Mouse (Mus musculus) heart, embryonic 10.5 days (tissue): ENCODE results near the gene Fn1. TPM values are rescaled to one million over a fixed set of nuclear protein-coding genes. Genes with fewer than 3 reads are reported as not detected.
A peak's percentile ranks its signal among the peaks of the same experiment; 100 is the strongest.

ENCODE experiments used
- DNase-seq: peaks from one replicate; pipeline ENCODE4 v3.0.0-alpha.2; 2017; ENCODE audit warnings: low spot score
- H3K27ac ChIP-seq: fragments of 300-500 bp; sonication (generic); 2 replicates; pipeline ENCODE4 v1.5.1; 2016; ENCODE audit warnings: mild to moderate bottlenecking
- H3K27me3 ChIP-seq: fragments of 300-500 bp; sonication (generic); 2 replicates; pipeline ENCODE4 v1.6.1; 2016; ENCODE audit warnings: mild to moderate bottlenecking; ENCODE audit not compliant: poor library complexity, insufficient read depth, severe bottlenecking
- H3K36me3 ChIP-seq: fragments of 300-500 bp; sonication (generic); 2 replicates; pipeline ENCODE4 v1.6.1; 2016; ENCODE audit warnings: mild to moderate bottlenecking, moderate library complexity
- H3K4me1 ChIP-seq: fragments of 300-500 bp; sonication (generic); 2 replicates; pipeline ENCODE4 v1.6.1; 2016; ENCODE audit warnings: mild to moderate bottlenecking
- H3K4me3 ChIP-seq: fragments of 300-500 bp; sonication (generic); 2 replicates; pipeline ENCODE4 v1.5.1; 2016; ENCODE audit warnings: mild to moderate bottlenecking, moderate library complexity
- H3K9me3 ChIP-seq: fragments of 300-500 bp; sonication (generic); 2 replicates; pipeline ENCODE4 v1.6.1; 2016; ENCODE audit warnings: mild to moderate bottlenecking, moderate library complexity
- WGBS: fragments of 180-500 bp; shearing (Covaris S2); methylation state at CpG from one replicate; pipeline ENCODE4 v1.1.7; 2016; 5-methylcytosine and 5-hydroxymethylcytosine counted together
- polyA plus RNA-seq: library from polyadenylated mRNA; unstranded; fragments of >200 nt; fragmentation: Nextera tagmentation; extraction: Ambion mirVana; gene quantifications from 2 replicates; pipeline ENCODE4 v1.2.1, GENCODE M21; 2016

Gene Fn1
- polyA plus RNA-seq, result 356 and 440 TPM in 2 replicates

DNA sequence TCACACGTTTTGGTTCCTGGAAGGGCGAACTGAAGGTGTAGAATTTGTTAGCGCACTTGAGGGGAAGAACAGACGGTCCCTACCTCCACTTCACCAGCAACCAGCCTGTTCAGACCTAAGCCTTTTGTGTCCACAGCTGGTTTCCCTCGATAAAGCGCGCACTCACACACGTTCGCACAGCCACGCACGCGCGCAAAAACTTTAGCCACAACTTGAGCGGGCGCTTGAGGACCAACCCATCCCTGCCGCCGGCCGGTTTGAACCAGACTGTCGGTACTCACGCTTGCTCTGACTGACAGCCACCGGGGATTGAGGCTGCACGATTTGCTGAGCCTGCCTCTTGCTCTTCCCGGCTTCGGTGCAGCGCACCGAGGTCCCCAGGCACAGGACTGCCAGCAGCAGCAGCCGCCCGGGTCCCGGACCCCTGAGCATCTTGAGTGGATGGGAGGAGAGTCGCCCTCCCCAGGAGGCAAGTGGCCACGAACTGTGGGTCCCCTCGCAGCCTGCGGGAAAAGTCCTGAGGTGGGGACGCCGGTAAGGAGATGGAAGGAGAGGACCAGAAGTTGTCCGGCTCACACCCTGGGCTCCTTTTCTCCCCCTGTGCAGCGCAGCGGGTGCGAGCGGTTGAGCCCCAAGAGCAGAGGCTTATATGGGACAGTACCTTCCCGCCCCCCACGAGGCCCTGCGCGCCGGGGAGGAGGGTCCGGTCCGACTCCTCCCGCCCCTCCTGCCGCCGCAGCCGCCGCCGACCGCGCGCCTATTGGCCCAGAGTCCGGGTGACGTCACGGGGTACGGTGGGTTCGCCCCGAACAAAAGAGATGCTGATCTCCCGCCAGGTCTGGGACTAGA, at the start of gene Fn1:
Gene Fn1, minus strand, starts transcription at position 650 of the 849 bp plus-strand sequence.
- WGBS, result under 1% methylated on average over 63 of the region's 63 CpGs
- Histone ChIP-seq H3K4me3 (peak within 1 kb of the TSS; percentile 85), H3K4me1 (peaks cover 16% of the 10 kb centered on the region; the same call in 1 of the 2 replicates), H3K36me3 (peaks cover 32% of the 10 kb centered on the region), H3K27me3 (no peaks in the 10 kb centered on the region), H3K27ac (peak within 1 kb of the TSS; percentile 97), H3K9me3 (no peaks in the 10 kb centered on the region)
- DNase-seq, result peak; percentile 97

DNA sequence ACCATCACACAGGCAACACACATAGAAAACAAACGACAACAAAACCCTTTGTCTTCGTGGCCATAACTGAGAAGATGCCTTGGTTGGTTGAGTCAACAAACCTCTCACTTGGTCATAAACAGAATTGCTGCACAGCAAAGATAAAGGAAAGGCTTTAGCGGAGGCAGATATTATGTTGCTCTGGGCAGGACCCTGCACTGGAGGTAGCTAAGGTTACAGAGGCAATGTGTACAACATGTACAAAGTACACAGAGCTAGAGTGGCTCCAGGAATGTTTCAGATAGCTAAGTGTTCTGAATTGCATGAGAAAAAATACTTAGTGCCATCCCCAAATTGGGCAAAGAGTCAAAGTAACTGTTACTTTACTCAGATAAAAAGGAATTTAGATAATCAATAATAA, 43.1 kb upstream of the Fn1 start:
- Histone ChIP-seq H3K9me3 (no peaks in the 10 kb centered on the region), H3K36me3 (no peaks in the 10 kb centered on the region)

DNA sequence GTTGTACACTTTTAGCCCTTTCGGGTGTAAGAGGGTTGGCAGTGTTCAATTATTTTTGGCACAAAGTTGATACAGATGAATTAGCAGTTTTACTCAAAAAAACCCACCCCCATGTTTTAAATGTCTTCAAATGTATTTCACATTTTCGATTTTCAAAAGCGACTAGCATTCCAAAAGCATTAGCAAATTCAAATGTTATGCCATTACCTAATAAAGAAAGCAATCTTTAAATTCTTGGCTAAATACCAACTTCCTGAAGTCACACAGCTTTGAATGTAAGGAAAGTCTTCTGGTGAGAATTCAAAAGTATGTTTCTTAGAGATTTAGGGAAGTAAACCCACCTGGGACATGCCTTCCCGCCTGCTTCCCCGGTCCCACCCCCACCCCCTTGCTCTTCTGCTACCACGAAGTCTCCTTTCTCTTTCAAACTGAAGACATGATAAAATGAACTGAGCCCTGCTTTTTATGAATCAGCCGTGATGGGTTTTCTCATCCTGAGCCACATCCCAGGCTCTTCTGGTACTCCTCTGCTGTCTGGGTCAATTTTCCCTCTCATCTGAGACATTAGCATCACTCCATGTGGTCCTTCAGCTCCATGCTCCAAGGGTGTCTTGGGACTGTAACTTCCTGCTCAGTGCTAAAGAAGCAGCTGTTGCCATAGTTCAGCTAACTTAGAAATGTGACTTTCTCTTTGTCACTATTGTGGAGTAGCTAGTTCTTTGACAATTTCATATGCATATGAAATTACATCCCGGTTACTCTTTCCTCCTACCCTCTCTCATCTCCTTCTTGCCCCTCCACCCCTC, 38.7 kb upstream of the Fn1 start:
- Histone ChIP-seq H3K9me3 (no peaks in the 10 kb centered on the region), H3K27ac (no peak overlapping the region), H3K4me1 (peaks cover 5% of the 10 kb centered on the region; the same call in 1 of the 2 replicates), H3K36me3 (no peaks in the 10 kb centered on the region), H3K4me3 (no peak overlapping the region), H3K27me3 (no peaks in the 10 kb centered on the region)
- WGBS, result 61% methylated on average over 8 of the region's 8 CpGs
- DNase-seq, result no peak

More for the DNA sequence above, 43.1 kb upstream of the Fn1 start:
- Histone ChIP-seq H3K4me3 (no peak overlapping the region), H3K27me3 (no peaks in the 10 kb centered on the region), H3K4me1 (peaks cover 5% of the 10 kb centered on the region; the same call in 1 of the 2 replicates), H3K27ac (no peak overlapping the region)
- DNase-seq, result no peak
- 71% methylated on average over 3 of the region's 3 CpGs for WGBS

DNA sequence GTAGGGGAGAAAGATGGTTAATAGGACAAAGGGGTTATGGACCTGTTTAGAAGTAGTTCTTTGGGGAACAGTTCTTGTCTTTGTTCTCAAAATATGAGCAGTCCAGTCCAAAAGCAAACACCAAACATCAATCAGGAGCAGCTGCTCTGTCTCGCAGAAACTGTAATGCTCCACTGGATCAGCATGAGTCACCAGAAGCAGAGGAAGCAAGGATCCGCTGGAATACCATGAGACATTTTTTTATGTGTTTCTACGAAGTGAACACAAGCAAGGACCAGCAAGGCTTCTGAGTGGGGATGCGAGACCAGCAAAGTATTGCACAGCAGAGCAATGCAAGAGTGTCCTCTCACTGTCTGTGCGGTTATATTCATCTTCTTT, 35.9 kb upstream of the Fn1 start:
- H3K27ac ChIP-seq, result no peak overlapping the region
- no peaks in the 10 kb centered on the region for H3K36me3 ChIP-seq
- WGBS, result 87% methylated on average over 5 of the region's 5 CpGs

DNA sequence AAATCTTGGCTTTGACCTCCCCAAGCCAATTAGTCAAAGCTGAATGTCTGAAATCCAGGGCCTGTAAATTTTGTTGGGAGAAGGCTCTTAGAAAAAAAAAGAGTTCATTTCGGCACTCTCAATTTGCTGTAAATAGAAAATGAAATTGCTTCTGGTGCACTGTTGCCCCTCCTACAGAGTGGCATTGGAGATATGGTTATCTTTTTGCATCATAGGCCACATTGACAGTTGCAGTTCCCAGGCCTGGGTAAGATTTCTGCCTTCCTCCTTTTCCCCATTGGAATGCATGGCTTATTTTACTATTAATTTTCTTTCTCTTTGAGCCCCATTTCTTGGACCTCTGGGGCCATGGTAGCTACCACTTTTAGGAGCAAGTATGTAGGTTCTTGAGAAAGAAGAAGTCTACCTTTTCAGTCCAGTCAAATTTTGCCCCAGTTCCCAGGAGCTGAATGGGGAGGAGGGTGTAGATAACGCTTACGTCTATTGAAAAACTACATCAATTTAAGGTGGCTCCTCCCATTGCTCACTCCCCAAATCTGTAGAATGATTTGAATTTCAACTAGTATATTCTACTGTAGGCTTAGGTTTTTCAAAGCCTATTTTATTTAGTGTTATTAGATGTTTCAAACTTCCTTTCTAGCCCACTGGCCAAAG, 35.4 kb upstream of the Fn1 start:
- no peak overlapping the region for H3K27ac ChIP-seq
- no peaks in the 10 kb centered on the region for H3K27me3 ChIP-seq
- H3K9me3 ChIP-seq, result no peaks in the 10 kb centered on the region
- H3K36me3 ChIP-seq, result no peaks in the 10 kb centered on the region
- no peak for DNase-seq
- WGBS, result 86% methylated on average over 3 of the region's 3 CpGs
- no peak overlapping the region for H3K4me3 ChIP-seq
- H3K4me1 ChIP-seq, result peaks cover 10% of the 10 kb centered on the region

More for the DNA sequence above, 35.9 kb upstream of the Fn1 start:
- no peak for DNase-seq
- Histone ChIP-seq H3K9me3 (no peaks in the 10 kb centered on the region), H3K4me3 (no peak overlapping the region), H3K27me3 (no peaks in the 10 kb centered on the region), H3K4me1 (peaks cover 5% of the 10 kb centered on the region)

DNA sequence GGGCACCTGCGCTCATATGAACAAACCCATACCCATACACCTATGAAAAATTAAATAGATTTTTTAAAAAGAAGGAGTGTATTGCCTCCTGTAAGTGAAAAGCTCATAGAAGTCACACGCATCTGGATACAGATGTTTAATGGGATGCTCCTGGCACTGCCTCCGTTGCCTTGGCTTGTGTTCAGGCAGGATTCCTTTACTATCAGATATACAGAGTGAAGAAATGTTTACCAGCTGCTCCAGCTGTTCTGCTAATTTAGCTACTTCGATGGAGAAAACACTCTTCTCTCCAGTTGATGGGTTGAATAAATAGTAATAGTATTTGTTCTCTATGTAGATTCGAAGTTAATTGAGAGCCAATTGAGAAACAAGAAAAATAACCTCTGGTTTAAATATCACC, 33.8 kb upstream of the Fn1 start:
- no peaks in the 10 kb centered on the region for H3K27me3 ChIP-seq
- H3K4me3 ChIP-seq, result no peak overlapping the region
- peaks cover 13% of the 10 kb centered on the region for H3K4me1 ChIP-seq
- no peak overlapping the region for H3K27ac ChIP-seq
- H3K36me3 ChIP-seq, result no peaks in the 10 kb centered on the region
- WGBS, result 83% methylated on average over 5 of the region's 5 CpGs
- H3K9me3 ChIP-seq, result no peaks in the 10 kb centered on the region
- DNase-seq, result no peak

DNA sequence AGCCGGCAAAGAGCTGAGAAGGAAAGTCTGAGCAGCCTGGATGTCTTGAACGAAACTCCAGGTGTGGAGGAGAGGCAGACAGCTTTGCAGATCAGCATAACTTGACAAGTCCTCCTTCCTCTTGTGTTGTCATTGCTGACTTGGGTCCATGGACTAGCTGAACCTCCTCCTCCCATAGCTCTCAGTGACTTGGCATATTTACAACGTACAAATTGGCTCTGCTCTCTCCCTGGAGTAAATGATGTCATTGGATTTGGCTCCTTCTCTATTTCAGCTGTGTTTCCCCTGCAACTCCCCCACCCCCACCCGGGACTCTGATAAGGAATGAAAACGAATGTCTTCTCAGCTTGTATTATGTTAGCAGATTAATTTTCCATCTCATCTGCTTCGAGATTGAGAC, 30.7 kb upstream of the Fn1 start:
- no peaks in the 10 kb centered on the region for H3K36me3 ChIP-seq
- H3K9me3 ChIP-seq, result no peaks in the 10 kb centered on the region
- no peaks in the 10 kb centered on the region for H3K27me3 ChIP-seq
- H3K4me1 ChIP-seq, result peaks cover 20% of the 10 kb centered on the region
- WGBS, result 41% methylated on average over 6 of the region's 6 CpGs
- H3K27ac ChIP-seq, result no peak overlapping the region
- H3K4me3 ChIP-seq, result no peak overlapping the region
- DNase-seq, result no peak

DNA sequence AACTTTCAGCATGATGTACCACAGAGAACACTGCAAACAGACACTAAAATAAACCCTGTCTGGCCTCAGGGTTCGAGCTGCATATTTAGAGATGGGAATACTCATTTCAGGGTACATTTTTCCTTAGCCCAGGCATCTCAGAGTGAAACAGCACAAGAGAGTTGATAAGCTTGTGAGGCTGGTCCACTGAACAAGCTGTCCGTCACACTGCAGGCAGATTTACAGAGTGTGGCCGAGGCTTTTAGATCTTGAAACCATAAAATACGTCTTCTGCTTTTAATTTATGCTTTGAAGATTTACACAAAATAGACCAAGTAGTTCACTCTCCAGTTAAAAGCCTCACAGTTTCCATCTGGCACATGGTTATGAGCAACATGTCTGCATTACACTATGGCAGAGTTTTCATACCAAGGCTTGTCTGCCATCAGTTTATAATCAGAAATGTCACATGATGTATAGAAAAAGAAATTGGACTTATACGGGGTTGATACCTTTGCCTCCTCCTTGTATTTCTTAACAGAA, 29.3 kb upstream of the Fn1 start:
- H3K27me3 ChIP-seq, result no peaks in the 10 kb centered on the region
- no peaks in the 10 kb centered on the region for H3K36me3 ChIP-seq
- WGBS, result 37% methylated on average over 5 of the region's 5 CpGs
- H3K4me3 ChIP-seq, result no peak overlapping the region
- peak overlapping the region; percentile 42; the same call in 1 of the 2 replicates for H3K27ac ChIP-seq
- DNase-seq, result no peak
- H3K4me1 ChIP-seq, result peaks cover 20% of the 10 kb centered on the region
- H3K9me3 ChIP-seq, result no peaks in the 10 kb centered on the region

DNA sequence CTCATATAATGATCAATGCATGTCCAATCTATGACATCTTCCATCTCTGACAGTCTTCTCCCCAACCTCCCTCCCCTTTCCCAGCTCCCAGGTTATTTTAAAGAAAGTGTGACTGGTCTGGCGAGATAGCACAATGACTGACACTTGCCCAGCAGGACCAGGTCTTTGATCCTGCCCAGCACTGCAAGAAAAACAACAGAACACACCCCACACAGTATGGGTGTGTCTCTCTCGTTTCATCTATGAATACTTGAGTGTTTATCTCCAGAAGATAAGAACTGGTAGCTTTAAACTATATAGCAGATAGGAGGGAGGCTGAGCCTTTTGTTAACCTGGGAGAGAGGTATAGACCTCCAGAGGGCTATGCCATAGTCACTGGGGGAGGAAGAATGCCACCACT, 28.3 kb upstream of the Fn1 start:
- no peaks in the 10 kb centered on the region for H3K36me3 ChIP-seq
- no peaks in the 10 kb centered on the region for H3K27me3 ChIP-seq
- no peak overlapping the region for H3K4me3 ChIP-seq
- no peaks in the 10 kb centered on the region for H3K9me3 ChIP-seq
- peak overlapping the region; percentile 42 for H3K27ac ChIP-seq
- H3K4me1 ChIP-seq, result peaks cover 20% of the 10 kb centered on the region
- WGBS, result 6% methylated on average over 2 of the region's 2 CpGs
- DNase-seq, result no peak

DNA sequence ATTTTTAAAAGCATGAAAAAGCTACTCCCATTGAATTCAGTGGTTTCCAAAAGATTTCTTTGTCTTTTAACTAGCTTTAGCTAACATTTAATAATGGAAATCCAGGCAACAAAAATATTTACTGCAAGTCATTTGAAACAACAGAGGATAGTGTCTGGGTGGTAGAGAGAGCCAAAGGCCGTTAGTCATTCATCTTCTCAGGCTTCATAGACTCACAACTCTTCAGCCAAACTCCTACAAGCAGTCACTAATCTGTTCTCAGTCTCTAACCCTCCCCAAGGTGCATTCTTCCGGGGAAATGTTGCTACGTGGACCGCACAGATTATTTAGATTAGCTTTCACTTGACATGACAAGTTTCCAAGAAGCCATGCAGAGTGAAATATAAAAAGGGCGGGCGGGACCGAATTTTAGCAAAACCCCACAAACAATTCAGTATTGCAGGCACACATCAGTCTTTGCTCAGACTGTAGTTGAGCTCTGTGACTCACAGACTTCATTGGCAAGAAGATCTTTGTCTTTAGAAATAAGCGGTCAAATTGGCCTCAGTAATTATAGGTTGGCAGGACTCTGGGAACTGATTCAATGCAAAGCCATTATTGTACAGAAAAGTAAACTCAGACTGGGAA, 27.2 kb upstream of the Fn1 start:
- Histone ChIP-seq H3K27ac (no peak overlapping the region), H3K9me3 (no peaks in the 10 kb centered on the region), H3K36me3 (no peaks in the 10 kb centered on the region), H3K4me3 (no peak overlapping the region), H3K4me1 (peaks cover 20% of the 10 kb centered on the region), H3K27me3 (no peaks in the 10 kb centered on the region)
- 75% methylated on average over 8 of the region's 8 CpGs for WGBS
- DNase-seq, result no peak

DNA sequence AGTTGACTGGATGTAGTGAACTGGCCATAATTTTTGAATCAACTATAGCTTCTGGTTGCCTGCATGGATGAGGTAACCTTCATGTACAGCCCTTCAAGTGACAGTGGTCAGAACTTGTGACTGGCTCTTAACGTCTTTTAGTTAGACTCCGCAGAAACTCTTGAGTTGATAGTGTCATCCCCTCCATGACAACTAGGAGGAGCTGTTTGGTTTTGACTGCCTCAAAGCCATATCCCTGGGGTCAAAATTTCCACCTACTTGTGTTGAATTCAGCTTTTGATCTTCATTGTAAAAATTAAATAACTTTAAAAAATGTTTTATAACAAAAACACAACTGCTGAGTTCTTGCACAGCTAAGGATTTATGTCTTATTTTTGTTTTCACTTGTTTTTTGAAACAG, 22.4 kb upstream of the Fn1 start:
- Histone ChIP-seq H3K27ac (no peak overlapping the region), H3K27me3 (no peaks in the 10 kb centered on the region), H3K4me3 (no peak overlapping the region), H3K36me3 (no peaks in the 10 kb centered on the region), H3K9me3 (no peaks in the 10 kb centered on the region), H3K4me1 (peaks cover 4% of the 10 kb centered on the region; the same call in 1 of the 2 replicates)
- 62% methylated on average over 2 of the region's 2 CpGs for WGBS
- DNase-seq, result no peak

DNA sequence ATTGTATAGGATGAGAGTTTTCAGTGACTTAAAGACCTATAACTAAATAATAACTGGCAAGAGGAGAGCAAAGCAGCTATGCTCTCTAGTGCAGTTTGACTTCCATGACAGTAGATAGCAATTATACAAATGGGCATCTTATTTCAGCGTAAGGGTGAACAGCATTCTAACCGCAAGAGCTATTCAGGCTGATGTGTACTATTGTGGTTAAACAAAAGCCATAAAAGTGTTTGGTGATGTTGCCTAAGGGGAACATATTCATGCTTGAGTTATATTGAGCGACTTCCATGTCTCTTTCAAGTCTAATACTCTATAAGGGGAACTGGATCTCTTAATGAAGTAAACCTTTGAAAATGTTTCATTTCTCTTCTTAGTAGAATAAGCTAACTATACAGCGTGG, 21.3 kb upstream of the Fn1 start:
- no peak for DNase-seq
- no peaks in the 10 kb centered on the region for H3K9me3 ChIP-seq
- no peaks in the 10 kb centered on the region for H3K36me3 ChIP-seq
- WGBS, result 89% methylated on average over 4 of the region's 4 CpGs
- no peak overlapping the region for H3K4me3 ChIP-seq
- H3K4me1 ChIP-seq, result peaks cover 4% of the 10 kb centered on the region; the same call in 1 of the 2 replicates
- no peaks in the 10 kb centered on the region for H3K27me3 ChIP-seq
- no peak overlapping the region for H3K27ac ChIP-seq
